Comparison of ENCODE assay signal across 8 mouse cellular contexts in the genomic region with DNA sequence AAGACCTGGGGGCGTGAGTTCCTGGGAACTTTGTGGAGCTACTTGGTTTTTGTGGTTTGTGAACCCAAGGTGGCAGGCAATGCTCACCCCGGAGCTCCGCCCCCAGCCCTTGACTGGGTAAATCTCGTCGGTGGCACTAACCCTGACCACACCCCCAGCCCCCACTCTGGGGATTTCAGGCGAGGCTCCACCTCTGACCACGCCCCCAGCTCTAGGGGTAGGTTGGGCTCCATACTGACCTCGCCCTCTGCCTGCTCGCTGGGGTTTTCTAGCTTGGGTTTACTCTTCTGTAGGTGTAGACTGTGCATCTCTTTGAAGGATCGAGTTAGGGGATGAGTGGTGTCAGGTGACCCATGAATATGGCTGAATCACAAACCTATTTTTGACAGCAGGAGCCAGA. TPM values are rescaled to one million over a fixed set of nuclear protein-coding genes. Genes with fewer than 3 reads are reported as not detected.
DNase-seq lines count a peak whose midpoint lies in the region; TF ChIP-seq lines count a peak whose summit lies in the region.

No protein-coding gene starts in this region.

- TF ChIP-seq CTCF in cerebellum, adult 2 months (IDR thresholded peaks at IDR 0.05; ENCODE audit: borderline replicate concordance, insufficient read depth, low read depth, low read length): no peak

- H3K27me3 ChIP-seq in cerebellum, adult 2 months (ENCODE audit: control insufficient read depth, insufficient read depth, low read length): no peaks in the 10 kb centered on the region

- DNase-seq in 3134 (ENCODE audit: extremely low read depth, insufficient read length, low spot score) (peak; percentile 75), ES-E14 (ENCODE audit: low read depth, low spot score) (peak; percentile 97)
- peak; percentile 67 for DNase-seq in gastrocnemius, adult 18-20 months (ENCODE audit: low spot score)
- peak; percentile 74 to 81 for DNase-seq in kidney, postnatal 4 days
- DNase-seq in naive thymus-derived CD4-positive, alpha-beta T cell, adult 2 months (ENCODE audit: low read depth): peak; percentile 84
- no peak for DNase-seq in cerebellum, adult 2 months
- no peak for DNase-seq in layer of hippocampus, adult 18-20 months (ENCODE audit: low spot score in 2 of 2)
- DNase-seq in cerebellum, postnatal 14 days: no peak

- in situ Hi-C loops in ES-E14 (cut with MboI; ENCODE audit: low sequenced_read_pairs in 2 of 2, unreplicated experiment in 2 of 2): no loop called here

- TF ChIP-seq POLR2A in cerebellum, adult 2 months (IDR thresholded peaks at IDR 0.05; ENCODE audit: borderline replicate concordance, insufficient read depth, low read length): no peak

- H3K4me1 ChIP-seq in ES-E14 (ENCODE audit: control insufficient read depth in 2 of 2, insufficient read depth in 2 of 2, low read length in 2 of 2, poor library complexity in 1 of 2): peaks cover 0 to 5% of the 10 kb centered on the region in 2 experiments; a peak in 1 of 4 replicates
- H3K4me1 ChIP-seq in cerebellum, adult 2 months (ENCODE audit: control insufficient read depth, insufficient read depth, low read length): peaks cover 14% of the 10 kb centered on the region

- H3K9ac ChIP-seq in ES-E14 (ENCODE audit: insufficient read depth, low read depth, low read length, poor library complexity, severe bottlenecking): no peak overlapping the region

- H3K27ac ChIP-seq in ES-E14 (ENCODE audit: insufficient read depth, low read depth, low read length, poor library complexity, severe bottlenecking): no peak overlapping the region
- no peak overlapping the region for H3K27ac ChIP-seq in cerebellum, adult 2 months (ENCODE audit: insufficient read depth, low read length)

- WGBS in cerebellum, adult 2 months: 23% methylated on average over 10 of the region's 10 CpGs

- no peaks in the 10 kb centered on the region for H3K9me3 ChIP-seq in ES-E14 (ENCODE audit: control insufficient read depth, insufficient read depth, low read depth, low read length)

- H3K36me3 ChIP-seq in ES-E14 (ENCODE audit: control insufficient read depth, insufficient read depth, low read length, poor library complexity, severe bottlenecking): peaks cover 16% of the 10 kb centered on the region

- H3K4me3 ChIP-seq in ES-E14 (ENCODE audit: insufficient read depth in 1 of 2, low read depth in 1 of 2, low read length in 2 of 2, poor library complexity in 1 of 2, severe bottlenecking in 1 of 2): no peak overlapping the region
- H3K4me3 ChIP-seq in cerebellum, adult 2 months (replicated peaks; ENCODE audit: insufficient read depth, low read depth, low read length): no peak overlapping the region

TF ChIP-seq in ES-E14, 5 proteins besides CTCF, POLR2A, EP300 and RAD21:
- TF ChIP-seq ZC3H11A (IDR thresholded peaks at IDR 0.05; ENCODE audit: borderline replicate concordance, low read depth, low read length) (no peak), HCFC1 (IDR thresholded peaks at IDR 0.05; ENCODE audit: borderline replicate concordance, insufficient read depth, low read length) (no peak), MAFK (IDR thresholded peaks at IDR 0.05; ENCODE audit: insufficient read depth, low read depth, low read length) (no peak), CHD2 (IDR thresholded peaks at IDR 0.05; ENCODE audit: low read depth, low read length) (no peak), ZNF384 (IDR thresholded peaks at IDR 0.05; ENCODE audit: low read depth, low read length) (no peak)

RNA-seq across cellular contexts. Expression of a gene that starts 4.7 kb away (rescaled TPM):
- 2.4 and 6.9 TPM in 2 replicates for total RNA-seq in ES-E14 (2012; rRNA removed)
- 10 to 100 TPM in 1 of 2 experiments, 1 to 10 TPM in 1; 8.3 to 12.6 TPM for total RNA-seq in gastrocnemius, adult 18-20 months (2021)
- 54.4 and 69.1 TPM in 2 replicates for polyA plus RNA-seq in cerebellum, adult 2 months (2012; rRNA removed)
- 10 to 100 TPM; 42.7 to 51.6 TPM for total RNA-seq in layer of hippocampus, adult 18-20 months (2021)

RNA-seq across cellular contexts. Expression of a gene that starts 6.4 kb away (rescaled TPM):
- total RNA-seq in ES-E14 (2012; rRNA removed): 385 and 464 TPM in 2 replicates
- 10 to 100 TPM; 12.6 to 14.7 TPM for total RNA-seq in gastrocnemius, adult 18-20 months (2021)
- 213 and 215 TPM in 2 replicates for polyA plus RNA-seq in cerebellum, adult 2 months (2012; rRNA removed)
- 10 to 100 TPM; 41.4 to 50.4 TPM for total RNA-seq in layer of hippocampus, adult 18-20 months (2021)

RNA-seq across cellular contexts. Expression of a gene that starts 6.5 kb away (rescaled TPM):
- 38.9 and 66.1 TPM in 2 replicates for total RNA-seq in ES-E14 (2012; rRNA removed)
- total RNA-seq in gastrocnemius, adult 18-20 months (2021): 10 to 100 TPM; 12.4 to 12.6 TPM
- polyA plus RNA-seq in cerebellum, adult 2 months (2012; rRNA removed): 123 and 132 TPM in 2 replicates
- total RNA-seq in layer of hippocampus, adult 18-20 months (2021): 10 to 100 TPM; 46.4 to 55.6 TPM

RNA-seq across cellular contexts. Expression of a gene that starts 22.1 kb away (rescaled TPM):
- 823 and 1,116 TPM in 2 replicates for total RNA-seq in ES-E14 (2012; rRNA removed)
- 100 to 1,000 TPM; 698 to 770 TPM for total RNA-seq in gastrocnemius, adult 18-20 months (2021)
- polyA plus RNA-seq in cerebellum, adult 2 months (2012; rRNA removed): 776 and 779 TPM in 2 replicates
- total RNA-seq in layer of hippocampus, adult 18-20 months (2021): 100 to 1,000 TPM; 518 to 519 TPM

RNA-seq across cellular contexts. Expression of a gene that starts 23.1 kb away (rescaled TPM):
- total RNA-seq in ES-E14 (2012; rRNA removed): 0.26 TPM in 1 of 2 replicates, not detected in the other
- not detected for total RNA-seq in gastrocnemius, adult 18-20 months (2021)
- 0.41 and 0.74 TPM in 2 replicates for polyA plus RNA-seq in cerebellum, adult 2 months (2012; rRNA removed)
- under 1 TPM; 0.40 to 0.56 TPM for total RNA-seq in layer of hippocampus, adult 18-20 months (2021)

Comparison
In these comparisons a context has a peak if more than half of its experiments do, and no peak if none do; other contexts are left out.
1. DNase-seq: peak in 3134 (single experiment), ES-E14 (single experiment), gastrocnemius, adult 18-20 months (single experiment), kidney, postnatal 4 days (2 of 2) and naive thymus-derived CD4-positive, alpha-beta T cell, adult 2 months (single experiment); none in cerebellum, adult 2 months (0 of 2), layer of hippocampus, adult 18-20 months (0 of 2) and cerebellum, postnatal 14 days (0 of 2).